Mouse (Mus musculus): ENCODE data around the gene Gm21887.
"Not testable (repeated sequence)": the region's sequence is repeated elsewhere in the genome, so short reads cannot be mapped to it uniquely, and the experiment has no call there.

The Gm21887 gene

DNA sequence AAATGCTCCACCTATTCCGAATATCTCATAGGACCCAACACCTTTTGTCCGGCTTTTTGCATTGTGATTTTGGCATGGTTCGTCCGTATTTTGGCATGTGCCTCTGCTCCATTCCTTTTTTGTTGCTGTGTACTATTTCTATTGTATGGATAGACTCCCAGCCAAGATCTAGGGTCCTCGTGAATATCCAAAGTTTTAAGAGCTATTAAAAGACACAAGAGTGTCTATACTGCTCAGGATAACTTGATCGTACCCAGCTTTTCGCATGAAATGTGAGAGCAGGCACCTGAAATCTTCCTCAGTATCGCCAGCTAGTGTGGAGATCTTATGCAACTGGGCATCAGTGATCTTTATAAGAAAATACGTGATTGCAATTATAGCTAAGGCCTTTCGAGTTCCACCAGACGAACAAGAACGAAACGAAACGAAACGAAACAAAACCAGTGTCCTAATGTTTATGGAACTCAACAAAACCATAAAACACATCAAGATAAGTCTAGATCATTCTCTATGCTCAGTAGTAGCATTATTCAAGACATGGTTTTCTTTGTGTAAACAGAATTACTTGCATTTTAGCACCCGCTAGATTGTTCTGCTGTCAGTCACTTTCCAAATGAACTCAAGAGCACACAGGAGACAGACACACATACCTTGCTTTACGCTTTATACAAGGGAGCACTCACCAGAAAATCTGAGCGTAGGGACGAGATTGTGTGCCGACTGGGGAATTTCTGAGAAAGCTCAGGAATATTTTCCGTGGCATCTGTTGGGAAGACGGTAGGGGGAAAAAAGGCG, 26.7 kb upstream of the Gm21887 start:
- in situ Hi-C loops (cut with MboI; ENCODE audit: unreplicated experiment in 2 of 2) = loop anchor here in 1 of 2 experiments (5.0 kb wide), 1 partner anchor 661 kb away; the partner anchor contains the start of gene Hccs

DNA sequence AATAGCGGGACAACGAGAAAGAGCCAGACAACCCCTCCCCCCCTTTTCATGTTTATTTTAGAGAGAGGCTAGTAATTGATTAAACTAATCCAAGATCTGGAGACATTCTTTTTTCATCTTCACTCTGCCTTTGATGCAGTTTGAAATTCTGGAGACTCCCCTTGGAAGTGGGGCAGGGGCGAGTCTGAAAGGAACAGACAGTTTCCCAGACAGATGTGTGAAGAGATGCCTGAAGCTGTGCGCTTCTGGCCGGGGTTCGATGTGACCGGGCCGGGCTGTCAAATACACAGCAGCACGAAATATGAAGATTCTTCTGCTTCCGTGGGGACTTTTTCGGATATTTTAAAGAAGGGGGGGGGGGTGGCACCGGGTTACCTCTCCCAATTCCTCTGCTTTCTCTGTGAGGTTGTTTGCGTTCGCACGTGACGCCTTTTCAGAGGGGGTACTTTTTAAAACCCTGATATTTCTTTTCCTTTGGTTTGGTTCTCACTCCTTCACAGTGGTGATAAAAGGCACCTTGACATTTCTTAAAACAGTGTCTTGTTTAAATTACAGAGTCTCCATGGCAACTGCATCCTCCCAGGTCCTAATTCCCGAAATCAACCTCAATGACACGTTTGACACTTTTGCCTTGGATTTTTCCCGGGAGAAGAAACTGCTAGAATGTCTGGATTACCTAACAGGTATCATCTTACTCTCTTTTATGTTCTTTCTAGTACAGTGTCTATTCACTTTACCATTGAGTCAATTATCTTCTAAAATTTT, 25.9 kb upstream of the Gm21887 start:
- in situ Hi-C loops (cut with MboI; ENCODE audit: unreplicated experiment in 2 of 2) = loop anchor here in 1 of 2 experiments (5.0 kb wide), 1 partner anchor 661 kb away; the partner anchor contains the start of gene Hccs

DNA sequence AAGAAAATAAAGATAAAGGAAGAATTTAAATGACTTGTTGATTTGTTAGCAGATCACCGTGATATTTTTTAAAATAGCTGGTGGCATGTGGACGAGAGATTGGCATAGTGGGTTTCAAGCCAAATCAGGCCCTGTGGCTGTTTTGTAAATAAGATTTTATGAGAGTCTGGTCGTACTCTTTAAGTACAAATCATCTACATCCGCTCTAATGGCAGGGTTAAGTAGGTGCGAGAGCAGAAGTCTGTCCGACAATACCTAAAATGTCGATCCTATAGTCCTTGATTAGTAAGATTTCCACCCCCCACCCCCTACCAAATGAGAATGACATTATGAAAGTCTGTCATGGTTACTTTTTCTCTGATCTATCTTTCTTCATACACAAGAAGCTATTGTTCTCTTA, 25.1 kb upstream of the Gm21887 start:
- in situ Hi-C loops (cut with MboI; ENCODE audit: unreplicated experiment in 2 of 2) = loop anchor here in 1 of 2 experiments (5.0 kb wide), 1 partner anchor 662 kb away; the partner anchor contains the start of gene Hccs

DNA sequence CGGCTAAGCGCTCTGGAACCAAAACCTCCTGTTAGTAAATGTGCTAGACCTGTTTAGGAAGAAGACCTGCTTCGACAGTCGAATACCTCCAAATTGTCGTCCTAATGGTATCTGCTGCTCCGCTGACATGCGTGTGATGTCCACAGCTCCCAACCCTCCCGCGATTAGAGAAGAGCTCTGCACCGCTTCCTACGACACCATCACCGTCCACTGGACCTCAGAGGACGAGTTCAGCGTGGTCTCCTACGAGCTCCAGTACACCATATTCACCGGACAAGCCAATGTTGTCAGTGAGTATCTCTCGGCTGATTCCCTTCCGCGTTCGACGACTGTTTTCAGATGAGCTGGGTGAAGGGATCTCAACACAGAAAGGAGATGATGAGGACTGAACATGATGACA, 24.6 kb upstream of the Gm21887 start:
- in situ Hi-C loops (cut with MboI; ENCODE audit: unreplicated experiment in 2 of 2) = loop anchor here in 1 of 2 experiments (5.0 kb wide), 1 partner anchor 663 kb away; the partner anchor contains the start of gene Hccs

DNA sequence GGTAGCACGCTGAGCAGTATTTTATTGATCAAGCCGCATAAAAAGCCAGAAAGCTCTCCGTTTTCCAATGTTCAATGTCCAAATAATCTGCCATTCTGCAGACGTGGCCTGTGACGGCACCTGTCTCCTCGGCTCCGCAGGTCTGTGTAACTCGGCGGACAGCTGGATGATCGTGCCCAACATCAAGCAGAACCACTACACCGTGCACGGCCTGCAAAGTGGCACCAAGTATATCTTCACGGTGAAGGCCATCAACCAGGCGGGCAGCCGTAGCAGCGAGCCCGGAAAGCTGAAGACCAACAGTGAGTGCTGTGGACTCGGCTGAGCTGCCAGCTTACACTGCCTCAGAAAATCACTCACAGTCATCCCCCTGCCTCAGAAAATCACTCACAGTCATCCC, 23.7 kb upstream of the Gm21887 start:
- in situ Hi-C loops (cut with MboI; ENCODE audit: unreplicated experiment in 2 of 2) = not testable (repeated sequence)

DNA sequence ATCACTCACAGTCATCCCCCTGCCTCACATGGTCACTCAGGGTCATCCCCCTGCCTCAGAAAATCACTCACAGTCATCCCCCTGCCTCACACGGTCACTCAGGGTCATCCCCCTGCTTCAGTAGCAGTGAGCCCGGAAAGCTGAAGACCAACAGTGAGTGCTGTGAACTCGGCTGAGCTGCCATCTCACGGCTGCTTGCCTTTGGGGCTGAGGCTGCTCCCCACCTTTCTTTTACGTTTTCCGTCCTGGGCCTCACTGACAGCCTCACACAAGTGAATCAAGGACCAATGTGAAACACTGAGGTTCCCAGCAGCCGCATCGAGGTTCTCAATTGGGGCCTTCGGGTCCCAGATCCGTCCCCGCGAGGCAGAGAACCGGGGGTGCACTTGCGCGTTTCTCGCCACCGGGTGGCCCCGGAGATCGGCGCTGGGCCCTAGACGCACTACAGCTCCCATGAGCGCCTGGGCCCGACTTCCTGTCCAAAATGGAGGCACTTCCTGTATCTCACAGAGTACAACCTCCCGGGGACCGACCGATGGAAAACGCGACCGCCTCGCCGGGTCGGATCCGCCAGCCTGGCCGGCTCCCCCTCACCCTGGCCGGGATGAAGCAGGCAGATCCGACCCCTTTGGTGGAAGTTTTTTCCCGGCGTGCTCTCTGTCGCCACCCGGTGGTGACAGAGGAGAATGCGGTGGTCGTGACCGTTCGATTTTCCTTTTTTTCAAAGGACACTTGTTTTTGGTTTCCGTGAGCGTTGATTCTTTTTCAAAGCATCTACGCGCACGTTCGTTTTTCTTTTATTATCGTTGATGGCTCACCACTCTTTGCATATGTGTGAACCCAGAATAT, 22.7 kb upstream of the Gm21887 start:
- in situ Hi-C loops (cut with MboI; ENCODE audit: unreplicated experiment in 2 of 2) = not testable (repeated sequence)

DNA sequence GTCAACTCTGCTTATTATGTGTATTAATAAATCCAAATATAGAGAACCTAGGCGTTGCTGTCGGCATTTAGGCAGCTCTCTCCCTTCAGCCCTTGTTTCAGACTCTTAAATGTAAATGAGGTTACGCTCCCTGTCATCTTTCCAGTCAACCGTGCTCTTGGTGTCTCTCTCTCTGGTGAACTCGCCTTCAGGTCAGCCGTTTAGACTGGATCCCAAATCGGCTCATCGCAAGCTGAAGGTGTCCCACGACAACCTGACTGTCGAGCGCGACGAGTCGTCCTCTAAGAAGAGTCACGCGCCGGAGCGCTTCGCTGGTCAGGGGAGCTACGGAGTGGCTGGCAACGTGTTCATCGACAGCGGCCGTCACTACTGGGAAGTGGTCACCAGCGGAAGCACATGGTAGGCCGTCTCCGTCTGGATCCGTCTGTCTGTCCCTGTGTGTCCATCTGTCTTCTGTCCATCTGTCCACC, 22.1 kb upstream of the Gm21887 start:
- in situ Hi-C loops (cut with MboI; ENCODE audit: unreplicated experiment in 2 of 2) = not testable (repeated sequence)

DNA sequence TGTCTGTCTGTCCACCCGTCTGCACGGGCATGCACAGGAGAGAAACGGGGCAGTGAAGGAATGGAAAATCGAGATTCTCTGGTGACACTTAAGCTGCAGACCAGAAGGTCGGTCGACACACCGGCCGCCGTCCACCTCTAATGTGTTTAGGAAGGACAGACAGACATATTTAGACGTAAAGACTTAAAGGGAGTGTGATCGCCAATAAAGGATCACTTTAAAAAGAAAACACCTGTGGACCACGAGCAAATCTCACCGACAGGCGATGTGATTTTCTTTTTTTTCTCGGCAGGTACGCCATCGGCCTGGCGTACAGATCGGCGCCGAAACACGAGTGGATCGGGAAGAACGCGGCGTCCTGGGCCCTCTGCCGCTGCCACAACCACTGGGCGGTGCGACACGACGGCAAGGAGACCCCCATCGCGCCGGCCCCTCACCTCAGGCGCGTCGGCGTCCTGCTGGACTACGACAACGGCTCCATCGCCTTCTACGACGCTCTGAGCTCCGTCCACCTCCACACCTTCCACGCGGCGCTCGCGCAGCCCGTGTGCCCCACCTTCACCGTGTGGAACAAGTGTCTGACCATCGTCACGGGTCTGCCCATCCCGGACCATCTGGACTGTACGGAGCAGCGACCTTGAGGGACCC, 20.8 kb upstream of the Gm21887 start:
- in situ Hi-C loops (cut with MboI; ENCODE audit: unreplicated experiment in 2 of 2) = not testable (repeated sequence)

DNA sequence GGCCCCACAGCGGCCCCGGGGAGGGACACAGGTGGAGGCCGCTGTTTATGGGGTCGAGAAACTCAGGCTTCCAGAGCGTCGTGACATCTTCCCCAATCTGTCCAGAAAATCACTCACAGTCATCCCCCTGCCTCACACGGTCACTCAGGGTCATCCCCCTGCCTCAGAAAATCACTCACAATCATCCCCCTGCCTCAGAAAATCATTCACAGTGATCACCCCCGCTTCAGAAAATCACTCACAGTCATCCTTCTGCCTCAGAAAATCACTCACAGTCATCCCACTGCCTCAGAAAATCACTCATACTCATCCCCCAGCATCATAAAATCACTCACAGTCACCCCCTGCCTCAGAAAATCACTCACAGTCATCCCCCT, 20.3 kb upstream of the Gm21887 start:
- in situ Hi-C loops (cut with MboI; ENCODE audit: unreplicated experiment in 2 of 2) = not testable (repeated sequence)

DNA sequence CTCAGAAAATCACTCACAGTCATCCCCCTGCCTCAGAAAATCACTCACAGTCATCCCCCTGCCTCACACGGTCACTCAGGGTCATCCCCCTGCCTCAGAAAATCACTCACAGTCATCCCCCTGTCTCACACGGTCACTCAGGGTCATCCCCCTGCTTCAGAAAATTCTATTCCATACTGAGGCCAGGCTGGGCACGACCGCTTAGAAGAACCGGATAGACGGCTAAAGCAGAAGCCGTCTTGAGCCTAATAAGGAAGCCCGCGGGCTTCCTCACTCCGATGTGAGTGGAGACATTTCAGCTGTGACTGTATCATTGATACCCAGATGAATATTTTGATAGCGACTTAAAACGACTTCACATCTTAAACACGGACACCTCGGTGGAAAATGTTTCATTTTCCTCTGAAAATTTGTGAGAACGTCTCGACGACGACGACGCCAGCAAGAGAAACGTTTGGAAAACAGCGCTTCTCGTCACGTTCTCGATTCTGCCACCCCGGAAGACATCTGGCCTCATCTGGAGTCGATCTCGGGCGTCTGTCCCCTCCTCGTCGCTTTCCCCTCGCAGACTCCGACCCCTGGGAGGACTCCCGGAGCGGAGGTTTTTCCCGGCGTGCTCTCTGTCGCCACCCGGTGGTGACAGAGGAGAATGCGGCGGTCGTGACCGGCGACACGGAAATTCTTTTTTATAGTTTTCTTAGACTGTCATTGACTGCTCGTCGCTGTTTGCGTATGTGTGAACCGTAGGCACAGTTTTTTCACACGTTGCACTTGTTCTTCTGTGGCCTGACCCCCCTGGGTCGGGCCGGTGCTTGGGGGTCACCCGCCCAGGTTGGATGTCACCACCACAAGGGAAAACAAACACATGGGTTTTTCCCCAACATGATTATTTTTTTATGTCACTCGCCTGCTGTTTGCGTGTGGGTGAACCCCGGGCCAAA, 19.5 kb upstream of the Gm21887 start:
- in situ Hi-C loops (cut with MboI; ENCODE audit: unreplicated experiment in 2 of 2) = not testable (repeated sequence)

DNA sequence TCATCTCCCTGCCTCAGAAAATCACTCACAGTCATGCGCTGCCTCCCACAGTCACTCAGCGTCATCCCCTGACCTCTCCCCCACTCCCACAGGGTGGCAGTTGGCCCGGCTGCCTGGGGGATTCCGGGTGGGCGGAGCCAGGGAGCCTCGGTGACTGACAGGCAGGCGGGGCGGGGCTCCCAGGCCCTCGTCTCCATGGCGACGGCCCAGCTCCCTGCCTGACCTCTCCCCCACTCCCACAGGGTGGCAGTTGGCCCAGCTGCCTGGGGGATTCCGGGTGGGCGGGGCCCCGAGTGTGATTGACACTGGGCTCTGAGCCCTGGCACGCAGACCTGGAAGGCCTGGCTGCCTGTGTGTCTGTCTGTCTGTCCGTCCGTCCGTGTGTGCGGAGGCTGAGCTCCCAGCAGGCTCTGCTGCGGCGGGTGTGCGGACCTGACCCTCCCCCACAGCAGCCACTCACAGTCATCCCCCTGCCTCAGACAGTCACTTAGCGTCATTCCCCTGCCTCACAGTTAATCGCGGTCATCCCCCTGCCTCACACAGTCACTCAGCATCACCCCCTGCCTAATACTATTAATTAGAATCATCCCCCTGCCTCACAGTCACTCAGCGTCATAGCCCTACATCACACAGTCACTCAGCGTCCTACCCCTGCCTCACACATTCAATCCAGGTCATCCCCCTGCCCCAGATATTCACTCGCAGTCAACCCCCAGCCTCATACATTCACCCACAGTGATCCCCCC, 18.2 kb upstream of the Gm21887 start:
- in situ Hi-C loops (cut with MboI; ENCODE audit: unreplicated experiment in 2 of 2) = not testable (repeated sequence)

DNA sequence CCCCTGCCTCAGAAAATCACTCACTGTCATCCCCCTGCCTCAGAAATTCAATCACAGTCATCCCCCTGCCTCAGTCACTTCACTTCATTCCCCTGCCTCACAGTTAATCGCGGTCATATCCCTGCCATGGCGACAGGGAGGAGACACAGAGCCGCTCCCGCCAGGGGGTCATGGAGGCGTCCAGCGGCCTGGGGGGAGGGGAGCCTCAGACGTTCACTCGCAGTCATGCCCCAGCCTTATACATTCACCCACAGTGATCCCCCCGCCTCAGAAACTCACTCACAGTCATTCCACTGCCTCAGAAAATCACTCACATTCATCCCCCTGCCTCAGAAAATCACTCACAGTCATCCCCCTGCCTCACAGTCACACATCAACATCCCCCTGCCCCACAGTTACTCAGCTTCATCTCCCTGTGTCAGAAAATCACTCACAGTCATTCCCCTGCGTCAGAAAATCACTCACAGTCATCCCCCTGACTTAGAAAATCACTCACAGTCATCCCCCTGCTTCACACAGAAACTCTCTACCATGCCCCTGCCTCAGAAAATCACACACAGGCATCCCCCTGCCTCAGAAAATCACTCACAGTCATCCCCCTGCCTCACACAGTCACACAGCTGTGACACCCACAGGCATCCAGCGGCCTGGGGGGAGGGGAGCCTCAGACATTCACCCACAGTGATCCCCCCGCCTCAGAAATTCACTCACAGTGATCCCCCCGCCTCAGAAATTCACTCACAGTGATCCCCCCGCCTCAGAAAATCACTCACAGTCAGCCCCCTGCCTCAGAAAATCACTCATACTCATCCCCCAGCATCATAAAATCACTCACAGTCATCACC, 17.2 kb upstream of the Gm21887 start:
- in situ Hi-C loops (cut with MboI; ENCODE audit: unreplicated experiment in 2 of 2) = not testable (repeated sequence)

DNA sequence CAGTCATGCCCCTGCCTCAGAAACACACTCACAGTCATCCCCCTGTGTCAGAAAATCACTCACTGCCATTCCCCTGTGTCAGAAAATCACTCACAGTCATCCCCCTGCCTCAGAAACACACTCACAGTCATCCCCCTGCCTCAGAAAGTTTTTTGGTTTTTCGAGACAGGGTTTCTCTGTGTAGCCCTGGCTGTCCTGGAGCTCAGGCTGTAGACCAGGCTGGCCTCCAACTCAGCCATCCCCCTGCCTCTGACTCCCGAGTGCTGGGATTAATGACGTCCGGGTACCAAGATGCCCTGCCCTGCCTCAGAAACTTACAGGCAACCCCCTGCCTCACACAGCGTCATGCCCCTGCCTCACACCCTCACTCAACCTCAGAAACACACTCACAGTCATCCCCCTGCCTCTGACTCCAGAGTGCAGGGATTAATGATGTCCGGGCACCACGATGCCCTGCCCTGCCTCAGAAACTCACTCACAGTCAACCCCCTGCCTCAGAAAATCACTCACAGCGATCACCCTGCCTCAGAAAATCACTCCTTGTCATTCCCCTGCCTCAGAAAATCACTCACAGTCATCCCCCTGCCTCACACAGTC, 16.4 kb upstream of the Gm21887 start:
- in situ Hi-C loops (cut with MboI; ENCODE audit: unreplicated experiment in 2 of 2) = not testable (repeated sequence)

DNA sequence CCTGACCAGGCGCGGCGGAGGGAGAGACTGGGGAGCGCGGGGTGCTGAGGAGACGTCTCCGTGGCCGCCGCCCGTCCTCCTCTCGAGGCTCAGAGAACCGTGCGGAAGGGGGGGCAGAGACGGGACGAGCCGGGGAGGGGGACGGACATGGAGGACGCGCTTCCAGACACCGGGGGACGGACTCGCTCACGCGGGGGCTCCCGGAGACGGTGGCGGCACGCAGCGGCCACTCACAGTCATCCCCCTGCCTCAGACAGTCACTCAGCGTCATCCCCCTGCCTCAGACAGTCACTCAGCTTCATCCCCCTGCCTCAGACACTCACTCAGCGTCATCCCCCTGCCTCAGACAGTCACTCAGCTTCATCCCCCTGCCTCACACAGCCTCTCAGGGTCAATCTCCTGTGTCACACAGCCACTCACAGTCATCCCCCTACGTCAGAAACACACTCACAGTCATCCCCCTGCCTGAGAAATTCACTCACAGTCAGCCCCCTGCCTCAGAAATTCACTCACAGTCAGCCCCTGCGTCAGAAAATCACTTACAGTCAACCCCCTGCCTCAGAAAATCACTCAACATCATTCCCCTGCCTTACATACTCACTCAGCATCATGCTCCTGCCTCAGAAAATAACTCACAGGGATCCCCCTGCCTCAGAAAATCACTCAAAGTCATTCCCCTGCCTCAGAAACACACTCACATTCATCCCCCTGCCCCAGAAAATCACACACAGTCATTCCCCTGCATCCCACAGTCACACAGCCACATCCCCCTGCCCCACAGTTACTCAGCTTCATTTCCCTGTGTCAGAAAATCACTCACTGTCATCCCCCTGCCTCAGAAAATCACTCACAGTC, 15.2 kb upstream of the Gm21887 start:
- in situ Hi-C loops (cut with MboI; ENCODE audit: unreplicated experiment in 2 of 2) = not testable (repeated sequence)

DNA sequence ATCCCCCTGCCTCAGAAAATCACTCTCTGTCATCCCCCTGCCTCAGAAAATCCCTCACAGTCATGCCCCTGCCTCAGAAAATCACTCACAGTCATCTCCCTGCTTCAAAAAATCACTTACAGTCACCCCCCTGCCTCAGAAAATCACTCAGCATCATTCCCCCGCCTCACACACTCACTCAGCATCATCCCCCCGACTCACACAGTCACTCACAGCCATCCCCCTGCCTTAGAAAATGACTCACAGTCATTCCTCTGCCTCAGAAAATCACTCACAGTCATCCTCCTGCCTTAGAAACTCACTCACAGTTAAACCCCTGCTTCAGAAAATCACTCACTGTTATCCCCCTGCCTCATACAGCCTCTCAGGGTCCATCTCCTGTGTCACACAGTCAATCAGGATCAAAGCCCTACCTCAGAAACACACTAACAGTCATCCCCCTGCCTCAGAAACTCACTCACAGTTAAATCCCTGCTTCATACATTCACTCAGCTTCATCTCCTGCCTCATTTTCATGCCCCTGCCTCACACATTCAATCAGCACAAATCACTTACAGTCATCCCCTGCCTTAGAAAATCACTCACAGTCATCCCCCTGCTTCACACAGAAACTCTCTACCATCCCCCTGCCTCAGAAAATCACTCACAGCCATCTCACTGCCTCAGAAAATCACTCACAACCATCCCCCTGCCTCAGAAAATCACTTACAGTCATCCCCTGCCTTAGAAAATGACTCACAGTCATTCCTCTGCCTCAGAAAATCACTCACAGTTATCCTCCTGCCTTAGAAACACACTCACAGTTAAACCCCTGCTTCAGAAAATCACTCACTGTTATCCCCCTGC, 14.4 kb upstream of the Gm21887 start:
- in situ Hi-C loops (cut with MboI; ENCODE audit: unreplicated experiment in 2 of 2) = not testable (repeated sequence)

All from v-Abl transformed pro-B cells (cell line).